8 mouse cellular contexts compared by ENCODE assay signal in genomic region chr2:29817426-29818232, GRCm38 (mm10). TPM values are rescaled to one million over a fixed set of nuclear protein-coding genes. Genes with fewer than 3 reads are reported as not detected.
DNase-seq lines count a peak whose midpoint lies in the region; ATAC-seq lines count a peak whose summit lies in the region.

No protein-coding gene starts in this region.

- peak; percentile 67 to 74 for ATAC-seq in hematopoietic stem cell, adult 5-6 weeks (replicated peaks in 1 of 2; ENCODE audit: insufficient read depth in 1 of 2, low FRiP score in 2 of 2, low TSS enrichment in 1 of 2, low read depth in 1 of 2, poor library complexity in 2 of 2, severe bottlenecking in 2 of 2)

- peak; percentile 82 for DNase-seq in MN1 (ENCODE audit: low spot score)
- DNase-seq in cerebellum, adult 8-10 months: peak; percentile 91
- peak; percentile 89 for DNase-seq in forelimb bud, embryonic 11.5 days (ENCODE audit: low read depth, low spot score)
- DNase-seq in layer of hippocampus, adult 9-10 months (ENCODE audit: low spot score): peak; percentile 90
- DNase-seq in lung, postnatal 10 days: peak; percentile 90
- DNase-seq in retina, adult 2 months (ENCODE audit: low read depth, low spot score): peak; percentile 64
- DNase-seq in thymus, postnatal 25 days: peak; percentile 81

RNA-seq across cellular contexts. Expression of gene Urm1, which starts 2.2 kb away (rescaled TPM):
- 14.9 and 16.8 TPM in 2 replicates for total RNA-seq in hematopoietic stem cell, adult 5-6 weeks (2017)

RNA-seq across cellular contexts. Expression of gene Slc27a4, which starts 15.2 kb away (rescaled TPM):
- total RNA-seq in hematopoietic stem cell, adult 5-6 weeks (2017): 6.4 and 8.6 TPM in 2 replicates

RNA-seq across cellular contexts. Expression of gene Trub2, which starts 29.3 kb away (rescaled TPM):
- 22.0 and 31.3 TPM in 2 replicates for total RNA-seq in hematopoietic stem cell, adult 5-6 weeks (2017)

RNA-seq across cellular contexts. Expression of gene Coq4, which starts 30.3 kb away (rescaled TPM):
- total RNA-seq in hematopoietic stem cell, adult 5-6 weeks (2017): 3.6 and 5.3 TPM in 2 replicates

RNA-seq across cellular contexts. Expression of gene Cercam, which starts 51.3 kb away (rescaled TPM):
- total RNA-seq in hematopoietic stem cell, adult 5-6 weeks (2017): 6.1 and 7.7 TPM in 2 replicates

Comparison
In these comparisons a context has a peak if more than half of its experiments do, and no peak if none do; other contexts are left out.
1. Peak in every context shown above with its lines: DNase-seq and ATAC-seq.